9 mouse cellular contexts compared by ENCODE assay signal in the genomic region with DNA sequence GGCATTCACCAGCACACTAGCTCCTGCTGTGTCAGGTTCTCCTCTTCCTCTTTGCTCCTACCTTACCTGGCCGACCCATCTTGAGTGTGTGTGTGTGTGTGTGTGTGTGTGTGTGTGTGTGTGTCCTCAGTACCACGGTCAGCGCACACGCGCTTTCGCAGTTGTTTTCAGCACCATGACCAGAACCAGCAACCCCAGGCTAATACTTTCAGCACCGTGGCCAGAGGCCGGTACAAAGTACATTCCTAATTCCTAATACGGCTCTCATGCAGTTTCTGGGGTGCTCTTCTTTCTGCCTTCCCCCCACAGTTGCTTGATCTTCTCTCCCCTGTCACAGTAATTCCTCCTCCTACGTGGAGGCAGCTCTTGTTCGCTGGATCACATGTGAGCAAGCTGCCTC.
A peak's percentile ranks its signal among the peaks of the same experiment; 100 is the strongest.
DNase-seq lines count a peak whose midpoint lies in the region; ATAC-seq lines count a peak whose summit lies in the region.
"Had no signal": no experiment of that assay in that cellular context is flagged by ENCODE, and none has a peak within 500 bp of the region (broad histone marks: within the 10 kb centered on the region; RNA-seq: fewer than 3 reads in every experiment).

No protein-coding gene starts in this region.

- DNase-seq in gastrocnemius, postnatal 10 days, result peak; percentile 16
- DNase-seq in gastrocnemius, postnatal 36 days, result no peak
- peak; percentile 46 for DNase-seq in 3T3-L1 (ENCODE audit: low read depth, low spot score)
- DNase-seq in adrenal gland, postnatal 36 days, result peak; percentile 35 to 51
- DNase-seq in kidney, postnatal 25 days, result peak; percentile 57 to 58
- DNase-seq in thymus, postnatal 4 days, result no peak
- no peak for DNase-seq in cerebellum, adult 9-10 months
- DNase-seq: thymus, adult 2 months had no signal

- ATAC-seq in inflammation-experienced regulatory T-cells, adult 6 months, result no peak

- intact Hi-C loops in gastrocnemius, postnatal 36 days (cut with DNase I), result no loop called here

Comparison
In these comparisons a context has a peak if more than half of its experiments do, and no peak if none do; other contexts are left out.
1. DNase-seq: peak in gastrocnemius, postnatal 10 days (single experiment), 3T3-L1 (single experiment), adrenal gland, postnatal 36 days (2 of 2) and kidney, postnatal 25 days (2 of 2); none in gastrocnemius, postnatal 36 days (0 of 2), thymus, postnatal 4 days (single experiment) and cerebellum, adult 9-10 months (single experiment).